Mouse (Mus musculus) CH12.LX (cell line): ENCODE results near the gene Atf3. TPM values are rescaled to one million over a fixed set of nuclear protein-coding genes. Genes with fewer than 3 reads are reported as not detected.

Experiments
- DNase-seq: peaks from one replicate; pipeline ENCODE4 v3.0.0-alpha.2; 2013; ENCODE audit errors: extremely low read depth
- H3K27ac ChIP-seq: 2 replicates; pipeline ENCODE4 v1.5.1; 2012; ENCODE audit warnings: low read depth, mild to moderate bottlenecking, control low read depth, moderate library complexity; ENCODE audit not compliant: insufficient read depth
- H3K27me3 ChIP-seq: replicated peaks from 2 replicates; pipeline ENCODE3; 2012; ENCODE audit warnings: inconsistent platforms
- H3K36me3 ChIP-seq, 2 experiments: replicated peaks in 1 of 2; 2 replicates each; pipeline versions ENCODE3 to v1.6.1; 2012; ENCODE audit warnings: inconsistent platforms in 1 of 2, low read length in 1 of 2, mild to moderate bottlenecking in 1 of 2, mixed read lengths in 1 of 2, moderate library complexity in 1 of 2; ENCODE audit not compliant: control insufficient read depth in 1 of 2, insufficient read depth in 1 of 2
- H3K4me1 ChIP-seq, 2 experiments: 2 replicates each; pipeline ENCODE4 v1.6.1; 2012; ENCODE audit warnings: inconsistent platforms in 1 of 2, moderate library complexity in 1 of 2; ENCODE audit not compliant: insufficient read depth in 2 of 2, control insufficient read depth in 1 of 2
- H3K4me2 ChIP-seq: 2 replicates; pipeline ENCODE4 v1.6.1; 2012; ENCODE audit warnings: low read depth, mild to moderate bottlenecking, control low read depth; ENCODE audit not compliant: poor library complexity, insufficient read depth, severe bottlenecking
- H3K4me3 ChIP-seq, 3 experiments: fragments of 150-350 bp in 1 of 3; sonication (generic) in 1 of 3; replicated peaks in 1 of 3; 2 replicates each; pipeline versions ENCODE3 to v1.5.1; 2011 to 2012; ENCODE audit warnings: low read depth in 2 of 3, low read length in 2 of 3, mild to moderate bottlenecking in 2 of 3, moderate library complexity in 2 of 3, control low read depth in 1 of 3, improper control_type of control experiment in 1 of 3, inconsistent platforms in 1 of 3, mixed read lengths in 1 of 3; ENCODE audit not compliant: poor library complexity in 1 of 3
- H3K79me2 ChIP-seq: replicated peaks from 2 replicates; pipeline ENCODE4 v1.6.1; 2012; ENCODE audit warnings: mild to moderate bottlenecking, moderate library complexity; ENCODE audit not compliant: control insufficient read depth, poor library complexity, insufficient read depth, severe bottlenecking; ENCODE audit errors: extremely low read depth
- H3K9ac ChIP-seq: 2 replicates; pipeline ENCODE4 v1.6.1; 2012; ENCODE audit warnings: low read depth, mild to moderate bottlenecking, control low read depth, moderate library complexity; ENCODE audit not compliant: insufficient read depth
- H3K9me3 ChIP-seq: replicated peaks from 2 replicates; pipeline ENCODE3; 2012; ENCODE audit warnings: low read length, inconsistent platforms, mixed read lengths
- BHLHE40 ChIP-seq: IDR thresholded peaks from 2 replicates; pipeline ENCODE4 v1.6.1; 2011; ENCODE audit warnings: mild to moderate bottlenecking, low read depth, low read length, improper control_type of control experiment
- CHD1 ChIP-seq: IDR thresholded peaks from 2 replicates; pipeline ENCODE4 v1.6.1; 2012; ENCODE audit warnings: low read depth, low read length, improper control_type of control experiment, inconsistent platforms
- CTCF ChIP-seq, 2 experiments: IDR thresholded peaks in 1 of 2; conservative IDR thresholded peaks in 1 of 2; 2 replicates each; pipeline ENCODE4 v1.5.1; 2011 to 2012; ENCODE audit warnings: low read depth in 2 of 2, low read length in 2 of 2, improper control_type of control experiment in 1 of 2, inconsistent platforms in 1 of 2, mild to moderate bottlenecking in 1 of 2, moderate library complexity in 1 of 2
- E2F4 ChIP-seq: IDR thresholded peaks from 2 replicates; pipeline ENCODE4 v1.6.1; 2011; ENCODE audit warnings: low read depth, low read length, improper control_type of control experiment; ENCODE audit not compliant: insufficient replicate concordance
- EP300 ChIP-seq: IDR thresholded peaks from 2 replicates; pipeline ENCODE4 v1.6.1; 2011; ENCODE audit warnings: low read length, improper control_type of control experiment
- ETS1 ChIP-seq: conservative IDR thresholded peaks from 2 replicates; pipeline ENCODE4 v1.6.1; 2012; ENCODE audit warnings: low read depth, mild to moderate bottlenecking, inconsistent platforms, low read length, improper control_type of control experiment, moderate library complexity
- JUND ChIP-seq: conservative IDR thresholded peaks from 2 replicates; pipeline ENCODE4 v1.6.1; 2011; ENCODE audit warnings: low read depth, low read length, improper control_type of control experiment
- KAT2A ChIP-seq: IDR thresholded peaks from 2 replicates; pipeline ENCODE4 v1.6.1; 2012; ENCODE audit warnings: low read length, improper control_type of control experiment, inconsistent platforms; ENCODE audit not compliant: insufficient replicate concordance
- MAX ChIP-seq: IDR thresholded peaks from 2 replicates; pipeline ENCODE4 v1.6.1; 2011; ENCODE audit warnings: low read length, improper control_type of control experiment
- NELFE ChIP-seq: IDR thresholded peaks from 2 replicates; pipeline ENCODE4 v1.6.1; 2011; ENCODE audit warnings: low read depth, low read length, improper control_type of control experiment
- POLR2A ChIP-seq: IDR thresholded peaks from 2 replicates; pipeline ENCODE4 v1.6.1; 2011; ENCODE audit warnings: low read depth, mild to moderate bottlenecking, improper control_type of control experiment, low read length
- RAD21 ChIP-seq: IDR thresholded peaks from 2 replicates; pipeline ENCODE4 v1.6.1; 2011; ENCODE audit warnings: low read depth, mild to moderate bottlenecking, low read length, improper control_type of control experiment, moderate library complexity
- RCOR1 ChIP-seq: conservative IDR thresholded peaks from 2 replicates; pipeline ENCODE4 v1.6.1; 2012; ENCODE audit warnings: low read depth, mild to moderate bottlenecking, inconsistent platforms, low read length, improper control_type of control experiment
- SMC3 ChIP-seq: IDR thresholded peaks from 2 replicates; pipeline ENCODE4 v1.6.1; 2011; ENCODE audit warnings: low read depth, low read length, improper control_type of control experiment
- TBP ChIP-seq: conservative IDR thresholded peaks from 2 replicates; pipeline ENCODE4 v1.6.1; 2011; ENCODE audit warnings: low read depth, low read length, improper control_type of control experiment
- UBTF ChIP-seq: IDR thresholded peaks from 2 replicates; pipeline ENCODE4 v1.6.1; 2012; ENCODE audit warnings: low read depth, mild to moderate bottlenecking, inconsistent platforms, low read length, improper control_type of control experiment, moderate library complexity
- ZC3H11A ChIP-seq: IDR thresholded peaks from 2 replicates; pipeline ENCODE4 v1.6.1; 2012; ENCODE audit warnings: low read depth, mild to moderate bottlenecking, inconsistent platforms, low read length, improper control_type of control experiment
- ZMIZ1 ChIP-seq: IDR thresholded peaks from 2 replicates; pipeline ENCODE4 v1.6.1; 2012; ENCODE audit warnings: low read depth, mild to moderate bottlenecking, inconsistent platforms, low read length, improper control_type of control experiment
- ZNF384 ChIP-seq: IDR thresholded peaks from 2 replicates; pipeline ENCODE4 v1.6.1; 2012; ENCODE audit warnings: low read depth, low read length, improper control_type of control experiment, inconsistent platforms
- dilution Hi-C: fragments of 300-500 bp; cut with MboI; formaldehyde crosslinking; loops from 2 replicates; pipeline ENCODE4 v1.14.3; 2020; ENCODE audit warnings: low sequenced_read_pairs; ENCODE audit not compliant: extremely low pct_unique_long_range_greater_than_20kb, extremely low pct_ligation_motif_present
- in situ Hi-C: fragments of 300-500 bp; cut with MboI; formaldehyde crosslinking; loops from 3 replicates; pipeline ENCODE4 v1.14.3; 2019; ENCODE audit warnings: low sequenced_read_pairs, low pct_ligation_motif_present, low pct_unique_long_range_greater_than_20kb, mixed read lengths
- polyA plus RNA-seq: library from polyadenylated mRNA; unstranded; fragments of >175 nt; gene quantifications from 2 replicates; pipeline ENCODE4 v1.2.1, GENCODE M21; 2012; ENCODE audit warnings: low read depth; ENCODE audit not compliant: insufficient read length
- total RNA-seq, 2 experiments: library from RNA; depleted of rRNA; stranded (reverse); fragments of 300-350 nt in 1 of 2; fragments of >200 nt in 1 of 2; gene quantifications; 2 replicates each; pipeline ENCODE4 v1.2.3; 2012 to 2014

The Atf3 gene
- total and polyA plus RNA-seq, 3 experiments, result 25.1 to 39.7 (median 32.9) TPM

- Histone ChIP-seq H3K27me3 (no peaks in the 10 kb centered on the region), H3K4me1 (peaks cover 6 to 31% of the 10 kb centered on the region in 2 experiments; a peak in 3 of 4 replicates), H3K9ac (no peak overlapping the region), H3K79me2 (peaks cover 45% of the 10 kb centered on the region), H3K9me3 (no peaks in the 10 kb centered on the region), H3K4me3 (no peak overlapping the region), H3K27ac (no peak overlapping the region), H3K4me2 (no peak overlapping the region), H3K36me3 (peaks cover 52 to 75% of the 10 kb centered on the region in 2 experiments)
- DNase-seq, result no peak
- in situ Hi-C loops, result loop anchor here (5.0 kb wide), 1 partner anchor 45 kb away; no protein-coding TSS in a partner anchor
- TF ChIP-seq UBTF, result no peak
- no peak for TF ChIP-seq SMC3
- no peak for TF ChIP-seq ZC3H11A
- TF ChIP-seq CHD1, result no peak
- no peak for TF ChIP-seq KAT2A
- TF ChIP-seq ZMIZ1, result no peak
- TF ChIP-seq POLR2A, result no peak
- TF ChIP-seq JUND, result no peak
- no peak for TF ChIP-seq ETS1
- TF ChIP-seq NELFE, result no peak
- no peak for TF ChIP-seq ZNF384
- TF ChIP-seq RCOR1, result no peak
- TF ChIP-seq TBP, result no peak
- TF ChIP-seq E2F4, result no peak
- dilution Hi-C loops, result no loop called here
Observed at GRCm38 (mm10) chr1:191176887-191177286, 41.0 kb downstream of the Atf3 start.

GRCm38 (mm10) chr1:191172487-191172886 is 45.4 kb downstream of the Atf3 start:
- TF ChIP-seq E2F4 (no peak), SMC3 (peak; percentile 68), RAD21 (peak; percentile 43), CTCF (conservative IDR thresholded peaks at IDR 0.05 in 1 of 2, IDR thresholded peaks at IDR 0.05 in 1 of 2; ENCODE audit: low read depth in 2 of 2, low read length in 2 of 2) (peak; percentile 27 to 56; a peak in 3 of 4 replicates), JUND (no peak), EP300 (no peak), BHLHE40 (peak; percentile 47; the same call in 1 of the 2 replicates), MAX (peak; percentile 41)
- in situ Hi-C loops, result no loop called here

More at GRCm38 (mm10) chr1:191172487-191172886, 45.4 kb downstream of the Atf3 start:
- H3K79me2 ChIP-seq, result peaks cover 6% of the 10 kb centered on the region; the same call in 1 of the 2 replicates
- no peak overlapping the region for H3K4me3 ChIP-seq
- peak; percentile 48 for DNase-seq
- dilution Hi-C loops, result no loop called here
- no peak overlapping the region for H3K27ac ChIP-seq
- no peaks in the 10 kb centered on the region for H3K9me3 ChIP-seq
- H3K27me3 ChIP-seq, result no peaks in the 10 kb centered on the region
- no peaks in the 10 kb centered on the region for H3K4me1 ChIP-seq
- H3K9ac ChIP-seq, result no peak overlapping the region
- H3K36me3 ChIP-seq, result peaks cover 71 to 94% of the 10 kb centered on the region in 2 experiments
- H3K4me2 ChIP-seq, result no peak overlapping the region
